Mouse (Mus musculus) neural tube, embryonic 12.5 days (tissue): ENCODE data around the gene Gas8. TPM values are rescaled to one million over a fixed set of nuclear protein-coding genes. Genes with fewer than 3 reads are reported as not detected.

Experiments used
- ATAC-seq: fragments of 200-750 bp; cut with Nextera tagmentation; 2 replicates; pipeline ENCODE4 v1.8.0; 2017; ENCODE audit warnings: low read depth, mild to moderate bottlenecking, moderate TSS enrichment, moderate library complexity; ENCODE audit not compliant: low FRiP score
- H3K27ac ChIP-seq: fragments of 300-500 bp; sonication (generic); 2 replicates; pipeline ENCODE4 v1.5.1; 2016
- H3K27me3 ChIP-seq: fragments of 300-500 bp; sonication (generic); replicated peaks from 2 replicates; pipeline ENCODE4 v1.6.1; 2016; ENCODE audit warnings: mild to moderate bottlenecking
- H3K36me3 ChIP-seq: fragments of 300-500 bp; sonication (generic); 2 replicates; pipeline ENCODE4 v1.6.1; 2016; ENCODE audit warnings: mild to moderate bottlenecking
- H3K4me1 ChIP-seq: fragments of 300-500 bp; sonication (generic); 2 replicates; pipeline ENCODE4 v1.6.1; 2016
- H3K4me2 ChIP-seq: fragments of 300-500 bp; sonication (generic); replicated peaks from 2 replicates; pipeline ENCODE4 v1.6.1; 2016; ENCODE audit warnings: mild to moderate bottlenecking
- H3K4me3 ChIP-seq: fragments of 300-500 bp; sonication (generic); 2 replicates; pipeline ENCODE4 v1.5.1; 2016
- H3K9ac ChIP-seq: fragments of 300-500 bp; sonication (generic); 2 replicates; pipeline ENCODE4 v1.6.1; 2016; ENCODE audit warnings: mild to moderate bottlenecking
- H3K9me3 ChIP-seq: fragments of 300-500 bp; sonication (generic); 2 replicates; pipeline ENCODE4 v1.6.1; 2016; ENCODE audit warnings: mild to moderate bottlenecking
- WGBS: fragments of 180-500 bp; shearing (Covaris S2); methylation state at CpG from one replicate; pipeline ENCODE4 v1.1.7; 2016; 5-methylcytosine and 5-hydroxymethylcytosine counted together
- polyA plus RNA-seq: library from polyadenylated mRNA; unstranded; fragments of >200 nt; fragmentation: Nextera tagmentation; extraction: Ambion mirVana; gene quantifications from 2 replicates; pipeline ENCODE4 v1.2.1, GENCODE M21; 2016

Gas8 gene
- polyA plus RNA-seq, 1 experiment from 2014 or later, result 42.1 TPM

DNA sequence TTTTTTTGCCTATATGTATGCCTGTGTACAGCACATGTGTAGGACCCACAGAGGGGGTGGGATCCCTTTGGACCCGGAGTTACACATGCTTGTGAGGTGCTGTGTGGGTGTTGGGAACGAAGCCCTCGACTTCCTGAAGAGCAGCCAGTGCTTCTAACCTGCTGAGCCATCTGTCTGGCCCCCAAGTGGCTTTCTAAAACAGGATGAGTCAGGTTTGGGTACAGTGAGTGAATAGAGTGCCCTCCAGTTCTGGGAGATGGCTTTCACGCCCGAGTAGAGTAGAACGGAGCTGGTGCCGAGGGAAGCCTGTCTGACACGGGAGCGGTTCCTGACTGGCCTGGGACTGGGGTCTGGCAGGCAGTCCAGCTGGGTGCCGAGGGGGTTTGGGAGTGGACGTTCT is 19.1 kb upstream of the Gas8 start:
- H3K4me2 ChIP-seq, result no peak overlapping the region
- H3K27me3 ChIP-seq, result no peaks in the 10 kb centered on the region
- peaks cover 4% of the 10 kb centered on the region; the same call in 1 of the 2 replicates for H3K9me3 ChIP-seq
- WGBS, result 94% methylated on average over 11 of the region's 11 CpGs
- ATAC-seq, result no peak
- no peaks in the 10 kb centered on the region for H3K4me1 ChIP-seq
- no peak overlapping the region for H3K27ac ChIP-seq
- H3K9ac ChIP-seq, result no peak overlapping the region
- no peak overlapping the region for H3K4me3 ChIP-seq
- peaks cover 95% of the 10 kb centered on the region for H3K36me3 ChIP-seq

GRCm38 (mm10) chr8:123502192-123502591 is 16.4 kb upstream of the Gas8 start:
- no peaks in the 10 kb centered on the region for H3K27me3 ChIP-seq
- H3K27ac ChIP-seq, result no peak overlapping the region
- peaks cover 94% of the 10 kb centered on the region for H3K36me3 ChIP-seq
- no peak for ATAC-seq
- no peaks in the 10 kb centered on the region for H3K4me1 ChIP-seq
- H3K4me2 ChIP-seq, result no peak overlapping the region
- no peak overlapping the region for H3K4me3 ChIP-seq
- H3K9ac ChIP-seq, result no peak overlapping the region
- peaks cover 4% of the 10 kb centered on the region; the same call in 1 of the 2 replicates for H3K9me3 ChIP-seq
- 96% methylated on average over 5 of the region's 5 CpGs for WGBS

DNA sequence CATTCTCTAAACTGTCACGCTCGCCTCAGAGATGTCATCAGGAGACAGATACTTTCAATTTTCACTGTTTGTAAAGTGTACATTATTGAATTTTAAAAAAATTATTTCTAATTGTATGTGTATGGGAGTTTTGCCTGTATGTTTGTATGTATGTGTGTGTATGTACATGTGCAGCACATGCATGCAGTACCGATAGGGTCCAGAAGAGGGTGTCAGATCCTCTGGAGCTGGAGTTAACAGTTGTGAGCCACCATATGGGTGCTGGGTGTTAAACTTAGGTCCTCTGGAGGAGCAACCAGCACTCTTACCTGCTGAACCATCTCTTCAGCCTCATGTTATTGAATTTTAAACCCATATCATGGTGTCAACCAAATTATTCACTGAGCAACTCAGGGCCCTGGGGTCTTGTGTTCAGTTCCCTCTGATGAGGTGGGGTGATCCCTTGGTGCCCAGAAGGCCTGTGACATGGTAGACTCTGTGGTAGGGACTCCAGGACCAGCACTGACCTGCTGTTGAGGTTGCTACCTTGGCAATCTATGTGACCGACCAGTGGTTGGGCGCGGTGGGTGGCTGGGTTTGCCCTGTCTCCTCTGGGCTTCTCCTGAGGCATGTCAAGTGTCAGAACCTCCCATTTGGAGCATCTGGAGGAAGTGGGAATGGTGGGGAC is 14.7 kb upstream of the Gas8 start:
- Histone ChIP-seq H3K4me2 (no peak overlapping the region), H3K4me1 (no peaks in the 10 kb centered on the region), H3K27ac (no peak overlapping the region), H3K9ac (no peak overlapping the region), H3K9me3 (peaks cover 4% of the 10 kb centered on the region; the same call in 1 of the 2 replicates), H3K27me3 (no peaks in the 10 kb centered on the region), H3K4me3 (no peak overlapping the region), H3K36me3 (peaks cover 98% of the 10 kb centered on the region)
- WGBS, result over 99% methylated on average over 6 of the region's 6 CpGs
- ATAC-seq, result no peak

DNA sequence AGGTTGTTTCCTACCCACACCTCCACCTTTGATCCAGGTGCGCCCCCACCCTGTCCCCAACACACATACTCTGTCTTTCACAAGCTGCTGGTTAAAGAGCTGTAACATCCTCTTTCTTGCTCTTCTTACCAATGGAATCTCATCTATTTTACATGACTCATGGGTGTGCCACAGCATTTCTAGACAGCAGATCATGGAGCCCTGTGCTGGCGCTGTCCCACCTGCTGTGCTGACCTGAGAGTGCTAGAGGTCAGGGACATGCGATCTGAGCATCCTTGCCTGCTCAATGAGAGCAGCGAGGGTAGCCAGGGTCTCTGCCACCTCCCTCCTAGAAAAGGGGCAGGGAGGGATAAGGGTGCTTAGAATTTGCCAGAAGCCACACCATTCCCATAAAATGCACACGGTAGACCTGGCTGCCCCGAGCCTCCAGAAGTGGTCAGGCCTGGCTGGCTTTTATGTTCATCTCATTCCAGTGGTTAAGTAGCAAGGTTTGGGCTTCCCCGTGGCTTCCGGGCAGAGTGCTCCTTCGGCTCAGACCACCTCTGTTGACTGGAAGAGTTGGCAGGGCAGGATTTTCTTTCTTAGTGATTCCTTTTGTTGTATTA is 13.9 kb upstream of the Gas8 start:
- no peak for ATAC-seq
- no peak overlapping the region for H3K27ac ChIP-seq
- H3K9ac ChIP-seq, result no peak overlapping the region
- no peak overlapping the region for H3K4me3 ChIP-seq
- peaks cover 98% of the 10 kb centered on the region for H3K36me3 ChIP-seq
- H3K4me1 ChIP-seq, result no peaks in the 10 kb centered on the region
- peaks cover 4% of the 10 kb centered on the region; the same call in 1 of the 2 replicates for H3K9me3 ChIP-seq
- no peak overlapping the region for H3K4me2 ChIP-seq
- 91% methylated on average over 9 of the region's 9 CpGs for WGBS
- no peaks in the 10 kb centered on the region for H3K27me3 ChIP-seq

DNA sequence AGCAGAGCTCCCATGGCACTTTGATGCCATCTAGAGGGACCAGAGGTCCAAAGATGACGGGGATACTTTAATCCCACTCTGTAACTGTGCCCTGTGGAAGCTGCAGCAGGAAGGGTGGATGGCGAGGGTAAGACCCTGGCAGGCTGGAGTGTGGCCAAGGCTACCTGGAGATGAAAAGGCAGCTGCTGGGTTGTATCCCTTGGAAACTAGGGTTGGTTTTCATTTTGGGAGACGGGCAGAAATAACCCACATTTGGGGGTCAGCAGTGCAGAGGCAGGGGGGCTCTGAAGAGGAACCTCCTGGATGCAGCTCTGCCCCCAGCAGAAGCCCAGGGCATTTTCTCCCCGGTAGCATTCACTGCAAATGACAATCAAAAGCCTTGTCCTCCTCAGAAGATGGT is 13.4 kb upstream of the Gas8 start:
- Histone ChIP-seq H3K27ac (no peak overlapping the region), H3K9ac (no peak overlapping the region), H3K4me3 (no peak overlapping the region), H3K36me3 (peaks cover 95% of the 10 kb centered on the region), H3K9me3 (peaks cover 4% of the 10 kb centered on the region; the same call in 1 of the 2 replicates), H3K4me1 (no peaks in the 10 kb centered on the region), H3K4me2 (no peak overlapping the region), H3K27me3 (no peaks in the 10 kb centered on the region)
- 87% methylated on average over 4 of the region's 4 CpGs for WGBS
- no peak for ATAC-seq

GRCm38 (mm10) chr8:123505695-123506094 is 12.9 kb upstream of the Gas8 start:
- Histone ChIP-seq H3K36me3 (peaks cover 92% of the 10 kb centered on the region), H3K27me3 (no peaks in the 10 kb centered on the region), H3K4me2 (no peak overlapping the region), H3K27ac (no peak overlapping the region), H3K4me1 (no peaks in the 10 kb centered on the region), H3K9me3 (peaks cover 4% of the 10 kb centered on the region; the same call in 1 of the 2 replicates), H3K4me3 (no peak overlapping the region), H3K9ac (no peak overlapping the region)
- WGBS, result 86% methylated on average over 9 of the region's 9 CpGs
- no peak for ATAC-seq

GRCm38 (mm10) chr8:123507153-123507552 is 11.5 kb upstream of the Gas8 start:
- no peak overlapping the region for H3K4me2 ChIP-seq
- ATAC-seq, result no peak
- H3K27me3 ChIP-seq, result no peaks in the 10 kb centered on the region
- H3K9ac ChIP-seq, result no peak overlapping the region
- H3K36me3 ChIP-seq, result peaks cover 78% of the 10 kb centered on the region
- H3K4me3 ChIP-seq, result no peak overlapping the region
- no peaks in the 10 kb centered on the region for H3K4me1 ChIP-seq
- H3K27ac ChIP-seq, result no peak overlapping the region
- 92% methylated on average over 5 of the region's 5 CpGs for WGBS
- H3K9me3 ChIP-seq, result peaks cover 4% of the 10 kb centered on the region; the same call in 1 of the 2 replicates

GRCm38 (mm10) chr8:123510819-123511218 is 7.8 kb upstream of the Gas8 start:
- no peaks in the 10 kb centered on the region for H3K9me3 ChIP-seq
- H3K36me3 ChIP-seq, result peaks cover 42% of the 10 kb centered on the region
- H3K4me1 ChIP-seq, result peaks cover 25% of the 10 kb centered on the region; the same call in 1 of the 2 replicates
- no peak overlapping the region for H3K4me3 ChIP-seq
- H3K27ac ChIP-seq, result no peak overlapping the region
- H3K27me3 ChIP-seq, result 0 out of 2 replicates have a peak, but pooled peaks cover 6% of the 10 kb centered on the region
- no peak overlapping the region for H3K9ac ChIP-seq
- no peak overlapping the region for H3K4me2 ChIP-seq
- no peak for ATAC-seq
- WGBS, result 86% methylated on average over 5 of the region's 5 CpGs

DNA sequence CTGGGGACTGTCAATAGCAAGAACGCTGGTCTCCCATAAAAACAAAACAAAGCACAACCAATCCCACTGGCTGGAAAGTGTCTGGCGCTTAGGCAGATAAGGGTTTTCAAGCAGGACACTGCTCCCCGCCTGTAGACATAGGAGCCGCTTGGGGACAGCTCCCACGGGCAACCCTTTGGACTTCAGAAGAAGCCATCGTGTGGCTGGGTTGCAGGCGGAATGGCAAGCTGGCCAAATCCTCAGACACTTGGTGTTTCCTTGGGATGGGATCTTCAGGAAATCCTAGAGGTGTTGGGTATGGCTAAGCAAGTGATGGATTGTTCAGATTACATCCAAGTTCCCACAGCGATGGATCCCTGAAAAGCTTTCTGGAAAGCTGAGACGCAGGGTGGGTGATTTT is 4.5 kb upstream of the Gas8 start:
- Histone ChIP-seq H3K4me3 (peak overlapping the region; percentile 72), H3K27me3 (0 out of 2 replicates have a peak, but pooled peaks cover 6% of the 10 kb centered on the region), H3K4me1 (peaks cover 32% of the 10 kb centered on the region), H3K9ac (peak overlapping the region; percentile 89), H3K4me2 (peak overlapping the region; percentile 80), H3K27ac (peak overlapping the region; percentile 87; the same call in 1 of the 2 replicates), H3K36me3 (peaks cover 9% of the 10 kb centered on the region), H3K9me3 (no peaks in the 10 kb centered on the region)
- ATAC-seq, result no peak
- WGBS, result 3% methylated on average over 9 of the region's 9 CpGs

GRCm38 (mm10) chr8:123514781-123515539 is 3.7 kb upstream of the Gas8 start, which contains the start of gene Dbndd1:
TSS of gene Dbndd1 (minus strand) at chr8:123515463.
- Histone ChIP-seq H3K4me1 (peaks cover 39% of the 10 kb centered on the region), H3K4me2 (peak within 1 kb of the TSS; percentile 80), H3K4me3 (peak within 1 kb of the TSS; percentile 72), H3K9me3 (no peaks in the 10 kb centered on the region), H3K27me3 (0 out of 2 replicates have a peak, but pooled peaks cover 6% of the 10 kb centered on the region), H3K36me3 (peaks cover under 1% of the 10 kb centered on the region; the same call in 1 of the 2 replicates), H3K27ac (peak within 1 kb of the TSS; percentile 87), H3K9ac (peak within 1 kb of the TSS; percentile 89)
- WGBS, result under 1% methylated on average over 55 of the region's 63 CpGs
- peak; percentile 52 for ATAC-seq

GRCm38 (mm10) chr8:123515540-123515897 is 3.1 kb upstream of the Gas8 start:
- peak overlapping the region; percentile 80 for H3K4me2 ChIP-seq
- peak overlapping the region; percentile 87; the same call in 1 of the 2 replicates for H3K27ac ChIP-seq
- H3K36me3 ChIP-seq, result 0 out of 2 replicates have a peak, but pooled peaks cover 4% of the 10 kb centered on the region
- peak overlapping the region; percentile 89 for H3K9ac ChIP-seq
- 0 out of 2 replicates have a peak, but pooled peaks cover 6% of the 10 kb centered on the region for H3K27me3 ChIP-seq
- under 1% methylated on average over 8 of the region's 11 CpGs for WGBS
- H3K4me3 ChIP-seq, result peak overlapping the region; percentile 72
- H3K4me1 ChIP-seq, result peaks cover 39% of the 10 kb centered on the region
- no peaks in the 10 kb centered on the region for H3K9me3 ChIP-seq
- peak; percentile 38; the same call in 1 of the 2 replicates for ATAC-seq

DNA sequence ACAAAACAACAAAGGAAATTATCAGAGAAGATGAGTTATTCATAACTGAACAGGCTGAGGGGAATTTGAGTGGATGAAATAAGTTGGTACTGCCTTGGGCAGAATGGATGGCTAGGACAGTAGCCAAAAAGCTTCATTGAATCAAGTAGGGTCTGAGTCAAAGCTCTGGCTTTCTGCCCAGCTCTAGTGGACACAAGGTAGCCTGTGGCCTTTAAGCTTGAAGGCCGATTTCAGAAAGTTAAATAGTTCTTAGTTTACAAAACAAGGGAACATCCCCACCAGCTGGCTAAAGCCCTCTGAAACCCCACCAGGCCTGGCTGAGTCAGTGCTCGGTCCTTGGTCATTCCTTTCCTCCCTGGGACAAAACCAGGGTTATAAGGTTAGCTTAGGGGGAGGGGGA is 2.0 kb upstream of the Gas8 start:
- Histone ChIP-seq H3K4me1 (peaks cover 39% of the 10 kb centered on the region), H3K4me3 (no peak overlapping the region), H3K9me3 (no peaks in the 10 kb centered on the region), H3K36me3 (peaks cover 12% of the 10 kb centered on the region), H3K27me3 (0 out of 2 replicates have a peak, but pooled peaks cover 6% of the 10 kb centered on the region), H3K9ac (no peak overlapping the region), H3K4me2 (no peak overlapping the region), H3K27ac (no peak overlapping the region)
- WGBS, result 35% methylated on average over 2 of the region's 2 CpGs
- no peak for ATAC-seq
